Mouse (Mus musculus): ENCODE data around the gene Slc38a11. TPM values are rescaled to one million over a fixed set of nuclear protein-coding genes. Genes with fewer than 3 reads are reported as not detected.

The Slc38a11 gene
- polyA plus RNA-seq, 1 experiment from 2014 or later = not detected

DNA sequence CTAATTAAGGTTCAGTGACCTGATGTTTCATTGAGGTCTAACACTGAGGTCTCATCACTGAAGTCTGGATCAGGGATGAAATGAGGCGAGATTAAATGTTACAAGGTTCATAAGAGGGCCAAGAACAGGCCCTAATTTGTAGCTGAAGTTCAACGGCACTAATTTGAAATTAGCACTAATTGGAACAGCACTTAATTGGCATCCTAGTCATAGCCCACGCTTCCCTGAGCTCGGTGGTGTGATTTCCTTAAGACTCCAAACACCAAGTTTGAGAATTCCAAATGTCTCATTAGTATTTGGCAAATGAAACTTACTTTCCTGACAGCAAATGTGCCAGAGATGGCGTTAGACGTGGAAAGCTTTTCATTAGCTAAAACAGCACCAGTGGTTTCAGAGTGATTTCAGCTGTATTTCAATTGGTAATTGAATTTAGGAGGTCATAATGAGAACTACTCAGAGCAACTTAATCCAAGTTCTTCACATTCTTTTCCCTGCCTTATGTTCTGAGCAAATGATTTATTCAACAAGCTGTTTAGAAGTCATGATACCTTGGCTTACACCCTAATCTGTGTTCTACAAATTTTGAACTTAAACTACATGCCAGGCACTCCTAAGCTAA lies 88.3 kb downstream of the Slc38a11 start:
- no peaks in the 10 kb centered on the region for H3K9me3 ChIP-seq (replicated peaks; ENCODE audit: control insufficient read depth, low read length)
- peaks cover 3% of the 10 kb centered on the region; the same call in 1 of the 2 replicates for H3K4me1 ChIP-seq (ENCODE audit: control insufficient read depth, insufficient read depth, low read length)
- no peak overlapping the region for H3K4me3 ChIP-seq (ENCODE audit: low read depth, low read length)
- no peaks in the 10 kb centered on the region for H3K36me3 ChIP-seq (ENCODE audit: control insufficient read depth, insufficient read depth, low read length)
- no peaks in the 10 kb centered on the region for H3K27me3 ChIP-seq (ENCODE audit: control insufficient read depth, insufficient read depth, low read length)
- no peak overlapping the region for H3K27ac ChIP-seq (ENCODE audit: low read depth, low read length)
- no peak for ATAC-seq (replicated peaks; ENCODE audit: insufficient number of reproducible peaks, low FRiP score, low TSS enrichment)
- no peak overlapping the region for H3K9ac ChIP-seq (ENCODE audit: low read depth, low read length)
- no peak overlapping the region for H3K4me2 ChIP-seq
- 77% methylated on average over 6 of the region's 6 CpGs for WGBS (ENCODE audit: insufficient replicate concordance)

DNA sequence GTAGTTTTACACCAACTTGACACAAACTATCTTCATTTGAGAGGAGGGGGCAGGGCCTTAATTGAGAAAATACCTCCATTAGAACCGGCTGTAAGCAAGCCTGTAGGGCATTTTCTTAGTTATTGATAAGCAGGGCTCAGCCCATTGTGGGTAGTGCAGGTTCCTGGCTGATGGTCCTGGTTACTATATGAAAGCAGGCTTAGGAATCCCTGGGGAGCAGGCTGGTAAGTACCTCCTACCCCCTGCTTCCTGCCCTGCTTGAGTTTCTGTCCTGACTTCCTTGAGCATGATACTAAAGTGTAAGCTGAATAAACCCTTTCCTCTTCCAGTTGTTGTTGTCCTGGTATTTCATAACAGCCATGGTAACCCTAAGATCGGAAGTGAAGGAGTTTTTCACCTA lies 89.9 kb downstream of the Slc38a11 start:
- Histone ChIP-seq H3K9ac (ENCODE audit: low read depth, low read length) (no peak overlapping the region), H3K4me1 (ENCODE audit: control insufficient read depth, insufficient read depth, low read length) (peaks cover under 1% of the 10 kb centered on the region; the same call in 1 of the 2 replicates), H3K9me3 (replicated peaks; ENCODE audit: control insufficient read depth, low read length) (no peaks in the 10 kb centered on the region), H3K36me3 (ENCODE audit: control insufficient read depth, insufficient read depth, low read length) (no peaks in the 10 kb centered on the region), H3K27ac (ENCODE audit: low read depth, low read length) (no peak overlapping the region), H3K4me2 (no peak overlapping the region), H3K4me3 (ENCODE audit: low read depth, low read length) (no peak overlapping the region), H3K27me3 (ENCODE audit: control insufficient read depth, insufficient read depth, low read length) (no peaks in the 10 kb centered on the region)
- no peak for ATAC-seq (replicated peaks; ENCODE audit: insufficient number of reproducible peaks, low FRiP score, low TSS enrichment)
- WGBS (ENCODE audit: insufficient replicate concordance) = 44% methylated on average over 2 of the region's 2 CpGs

DNA sequence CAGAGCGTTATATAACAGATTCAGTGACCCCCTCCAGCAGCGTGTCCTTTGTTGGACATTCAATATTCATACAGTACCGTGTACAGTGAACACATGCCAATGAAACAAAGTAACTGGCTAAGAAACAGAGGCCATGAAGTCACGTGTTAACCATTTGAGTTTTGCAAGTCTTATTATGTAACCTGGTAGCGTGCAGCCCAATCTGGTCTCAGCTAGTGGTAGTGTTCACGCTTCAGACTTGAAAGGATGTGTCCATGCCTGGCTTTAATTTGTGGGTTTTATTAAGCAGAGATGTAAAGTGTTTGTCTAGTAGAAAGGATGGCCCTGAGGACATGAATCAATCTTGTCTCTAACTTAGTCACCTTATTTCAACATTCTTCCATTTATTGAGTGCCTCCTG lies 95.1 kb downstream of the Slc38a11 start:
- peaks cover 3% of the 10 kb centered on the region; the same call in 1 of the 2 replicates for H3K4me1 ChIP-seq (ENCODE audit: control insufficient read depth, insufficient read depth, low read length)
- no peak for ATAC-seq (replicated peaks; ENCODE audit: insufficient number of reproducible peaks, low FRiP score, low TSS enrichment)
- H3K27me3 ChIP-seq (ENCODE audit: control insufficient read depth, insufficient read depth, low read length) = no peaks in the 10 kb centered on the region
- no peaks in the 10 kb centered on the region for H3K9me3 ChIP-seq (replicated peaks; ENCODE audit: control insufficient read depth, low read length)
- H3K4me3 ChIP-seq (ENCODE audit: low read depth, low read length) = no peak overlapping the region
- H3K9ac ChIP-seq (ENCODE audit: low read depth, low read length) = no peak overlapping the region
- no peak overlapping the region for H3K4me2 ChIP-seq
- no peaks in the 10 kb centered on the region for H3K36me3 ChIP-seq (ENCODE audit: control insufficient read depth, insufficient read depth, low read length)
- no peak overlapping the region for H3K27ac ChIP-seq (ENCODE audit: low read depth, low read length)
- WGBS (ENCODE audit: insufficient replicate concordance) = 87% methylated on average over 6 of the region's 6 CpGs

DNA sequence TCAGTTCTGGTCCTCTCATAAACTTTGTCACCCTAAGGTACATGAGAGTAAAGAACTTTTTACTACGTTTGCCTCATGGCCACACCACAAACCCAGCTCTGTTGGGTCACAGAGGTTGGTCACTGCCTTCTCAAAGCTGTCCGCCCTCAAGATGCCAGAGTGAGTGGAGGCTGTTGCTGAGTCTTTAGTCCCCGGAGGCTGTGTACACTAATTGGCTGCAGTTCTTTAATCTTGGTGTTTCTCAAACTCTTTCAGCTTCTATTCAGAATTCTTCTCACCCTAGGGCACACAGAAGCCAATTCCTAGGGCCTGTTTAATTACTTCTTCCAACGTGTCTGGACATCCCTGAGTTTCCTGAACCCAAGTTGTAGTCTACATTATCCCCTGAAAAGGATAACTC lies 96.0 kb downstream of the Slc38a11 start:
- Histone ChIP-seq H3K9ac (ENCODE audit: low read depth, low read length) (no peak overlapping the region), H3K4me3 (ENCODE audit: low read depth, low read length) (no peak overlapping the region), H3K36me3 (ENCODE audit: control insufficient read depth, insufficient read depth, low read length) (no peaks in the 10 kb centered on the region), H3K9me3 (replicated peaks; ENCODE audit: control insufficient read depth, low read length) (no peaks in the 10 kb centered on the region), H3K4me1 (ENCODE audit: control insufficient read depth, insufficient read depth, low read length) (peaks cover 3% of the 10 kb centered on the region; the same call in 1 of the 2 replicates), H3K27me3 (ENCODE audit: control insufficient read depth, insufficient read depth, low read length) (no peaks in the 10 kb centered on the region), H3K27ac (ENCODE audit: low read depth, low read length) (no peak overlapping the region), H3K4me2 (no peak overlapping the region)
- ATAC-seq (replicated peaks; ENCODE audit: insufficient number of reproducible peaks, low FRiP score, low TSS enrichment) = no peak
- 65% methylated on average over 4 of the region's 4 CpGs for WGBS (ENCODE audit: insufficient replicate concordance)

DNA sequence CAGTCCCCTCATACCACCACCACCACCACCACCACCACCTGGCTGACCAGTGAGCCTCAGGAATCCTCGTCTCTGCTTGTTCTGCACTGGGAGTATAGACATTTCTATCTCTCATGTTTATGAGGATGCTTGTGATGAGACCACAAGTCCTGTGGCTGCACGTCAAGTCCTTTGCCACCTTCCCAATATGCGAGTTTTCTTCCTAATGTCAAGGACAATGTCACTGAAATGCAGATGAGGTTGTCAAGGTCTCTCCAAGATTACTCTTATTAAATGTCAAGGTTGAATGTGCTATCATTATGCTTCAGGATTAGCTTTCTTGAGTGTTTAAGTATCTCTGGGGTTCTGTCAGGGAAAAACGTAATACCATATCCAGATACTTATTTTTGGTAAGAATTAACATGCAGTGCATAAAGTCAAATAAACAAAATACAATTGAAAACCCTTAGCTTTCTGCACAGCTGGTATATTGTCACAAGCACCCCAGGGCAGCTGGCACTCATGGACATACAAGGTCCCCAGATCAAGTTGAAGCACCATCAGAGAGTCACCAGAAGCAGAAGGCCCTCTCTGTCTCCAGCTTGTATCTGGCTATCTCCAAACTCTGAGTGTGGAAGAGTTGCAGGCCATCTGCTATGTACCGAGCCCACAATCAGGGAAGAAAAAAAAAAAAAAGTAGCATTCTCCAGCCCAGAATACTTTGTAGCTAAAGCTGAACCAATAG lies 97.1 kb downstream of the Slc38a11 start:
- H3K9ac ChIP-seq (ENCODE audit: low read depth, low read length) = no peak overlapping the region
- WGBS (ENCODE audit: insufficient replicate concordance) = 68% methylated on average over 5 of the region's 5 CpGs
- no peaks in the 10 kb centered on the region for H3K27me3 ChIP-seq (ENCODE audit: control insufficient read depth, insufficient read depth, low read length)

More for the DNA sequence above, 97.1 kb downstream of the Slc38a11 start:
- no peaks in the 10 kb centered on the region for H3K9me3 ChIP-seq (replicated peaks; ENCODE audit: control insufficient read depth, low read length)
- H3K36me3 ChIP-seq (ENCODE audit: control insufficient read depth, insufficient read depth, low read length) = no peaks in the 10 kb centered on the region
- H3K4me1 ChIP-seq (ENCODE audit: control insufficient read depth, insufficient read depth, low read length) = peaks cover 3% of the 10 kb centered on the region; the same call in 1 of the 2 replicates
- no peak overlapping the region for H3K4me2 ChIP-seq
- no peak overlapping the region for H3K4me3 ChIP-seq (ENCODE audit: low read depth, low read length)
- no peak for ATAC-seq (replicated peaks; ENCODE audit: insufficient number of reproducible peaks, low FRiP score, low TSS enrichment)
- H3K27ac ChIP-seq (ENCODE audit: low read depth, low read length) = no peak overlapping the region

Small RNA genes within 50 kb of the gene (microRNA-seq; reads per million reads assigned to microRNA genes)
- not detected for gene Mir6337 (ENCODE audit: borderline number of aligned reads)

Other genes with a start within 250 kb of the Slc38a11 start
- gene Cobll1, start 124.6 kb downstream of the Slc38a11 start, polyA plus RNA-seq (2014; fragmentation: Nextera tagmentation; extraction: Ambion mirVana) = 9.9 and 10.1 TPM in 2 replicates
- 0.20 and 0.23 TPM in 2 replicates for gene Scn3a, start 203.6 kb upstream of the Slc38a11 start, polyA plus RNA-seq (2014; fragmentation: Nextera tagmentation; extraction: Ambion mirVana)

Measured in heart, embryonic 11.5 days (tissue).